Mouse (Mus musculus) neural tube, embryonic 10.5 days (tissue): ENCODE results near the gene Gabpb2.
"Not testable (repeated sequence)": the region's sequence is repeated elsewhere in the genome, so short reads cannot be mapped to it uniquely, and the experiment has no call there.

Source experiments
- DNase-seq: peaks from one replicate; pipeline ENCODE4 v3.0.0-alpha.2; 2017; ENCODE audit warnings: low spot score; ENCODE audit errors: extremely low spot score

Gabpb2 gene

DNA sequence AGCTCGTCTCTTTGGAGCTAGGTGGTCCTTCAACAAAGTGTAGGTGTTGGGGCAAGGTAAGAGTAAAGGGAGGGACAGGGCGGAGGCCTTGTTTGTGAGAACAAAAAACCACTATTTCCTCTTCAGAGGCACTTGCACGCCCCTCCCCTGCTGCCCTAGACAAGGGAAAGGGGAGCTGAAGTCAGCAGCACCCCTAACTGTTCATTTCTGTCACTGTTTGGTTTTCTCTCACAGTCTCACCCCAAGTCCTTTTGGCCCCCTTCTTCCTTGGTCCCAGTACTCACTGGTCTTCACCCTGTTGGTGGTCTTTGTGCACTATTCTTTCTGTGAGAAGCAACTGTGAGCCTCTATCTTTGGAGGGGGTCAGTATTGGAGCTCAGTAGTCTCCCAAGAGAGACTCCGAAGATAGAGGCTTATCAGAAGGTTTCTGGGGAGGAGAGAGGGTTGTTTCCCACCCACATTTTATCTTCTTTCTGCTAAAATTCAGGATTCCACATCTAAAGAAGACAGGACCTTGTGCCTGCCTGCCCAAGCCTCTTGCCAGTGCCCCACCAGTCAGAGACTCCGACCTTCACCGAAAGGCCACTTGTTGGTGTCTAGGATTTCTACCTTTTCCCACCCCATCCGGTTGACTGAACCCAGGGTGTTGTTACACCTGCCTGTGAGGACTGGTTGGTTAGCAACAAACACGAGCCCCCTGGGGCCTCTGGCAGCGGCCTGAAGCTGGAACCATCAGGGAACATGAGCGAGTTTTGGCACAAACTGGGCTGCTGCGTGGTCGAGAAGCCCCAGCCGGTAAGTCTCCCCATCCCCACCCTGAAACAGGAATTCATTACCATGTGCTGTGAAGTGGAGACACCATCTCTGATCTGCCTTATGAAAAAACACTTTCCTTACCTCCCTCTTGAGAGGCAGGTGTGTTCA, 13.8 kb upstream of the Gabpb2 start, which contains the start of gene Mllt11:
Gene Mllt11 (minus strand): TSS at position 874 of the 924 bp plus-strand sequence.
- no peak for DNase-seq

DNA sequence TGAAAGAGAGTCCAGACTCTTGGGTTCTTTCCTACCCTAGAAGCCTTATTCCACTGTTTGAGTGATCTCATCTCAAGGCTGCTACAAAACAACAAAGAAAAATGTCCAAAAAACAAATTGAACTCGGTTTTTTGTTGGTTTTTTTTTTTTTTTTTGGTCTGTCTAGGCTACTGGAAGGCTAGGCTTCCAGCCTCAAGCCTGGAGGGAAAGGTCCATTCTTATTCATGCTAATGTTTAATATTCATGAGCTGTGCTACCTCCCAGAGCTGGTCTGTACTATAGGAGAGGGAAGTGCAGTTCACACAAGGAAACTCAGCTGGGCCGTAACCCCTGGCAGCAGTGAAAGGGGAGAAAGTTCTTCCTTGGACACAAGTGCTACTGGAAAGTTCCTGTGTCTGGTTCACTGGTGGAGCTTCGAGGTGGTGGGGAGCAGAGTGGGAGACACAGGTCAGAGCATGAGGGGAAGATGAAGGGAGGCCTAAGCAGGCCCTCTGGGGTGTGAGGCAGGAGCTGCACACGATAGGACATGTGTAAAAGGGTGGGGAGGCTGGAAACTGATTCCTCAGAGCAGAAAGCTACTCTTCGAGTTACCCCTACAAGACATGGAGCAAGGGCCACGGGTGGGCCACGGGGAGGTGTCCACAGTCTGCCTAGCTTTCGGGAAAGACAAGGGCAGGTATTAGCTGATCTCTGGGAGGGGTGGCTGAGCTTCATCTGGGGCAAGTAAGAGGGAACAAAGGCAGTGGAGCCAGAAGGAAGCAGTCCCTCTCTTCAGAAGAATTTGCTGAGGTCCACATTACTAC, 13.0 kb upstream of the Gabpb2 start:
- DNase-seq: peak; percentile 24

DNA sequence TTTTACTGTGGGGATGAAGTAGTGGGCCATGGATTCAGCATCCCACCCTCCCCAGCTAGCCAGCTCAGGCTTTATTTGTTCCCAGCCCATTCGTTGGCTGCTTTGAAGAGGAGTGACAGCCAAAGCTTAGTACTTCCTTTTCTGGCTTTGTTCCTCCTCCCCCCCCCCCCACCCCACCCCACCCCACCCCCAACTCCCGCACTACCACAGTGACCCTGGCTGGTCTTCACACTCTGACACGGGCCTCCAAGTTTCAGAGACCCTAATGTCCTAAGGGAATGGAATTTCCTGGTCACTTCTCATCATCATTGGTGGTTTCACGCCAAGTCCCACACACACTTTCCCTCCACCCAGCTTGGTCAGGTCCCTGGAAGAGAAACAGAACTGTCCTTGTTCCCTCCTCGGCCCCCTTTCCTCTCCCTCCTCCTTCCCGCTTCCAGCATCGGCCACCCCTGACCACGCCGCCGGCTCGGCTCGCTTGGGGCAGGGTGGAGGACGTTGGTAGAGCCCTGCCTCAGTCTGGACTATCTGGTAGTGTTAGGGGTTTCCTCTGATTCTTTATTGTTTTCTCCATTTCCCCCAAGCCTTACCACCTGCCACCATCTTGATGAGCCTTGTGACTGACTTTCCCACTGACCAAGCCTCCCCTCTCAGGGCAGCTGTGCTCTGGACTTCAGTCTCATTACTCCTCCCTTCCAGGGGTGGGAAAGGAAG, 12.2 kb upstream of the Gabpb2 start:
- peak; percentile 57 for DNase-seq

GRCm38 (mm10) chr3:95228894-95229780, 11.4 kb upstream of the Gabpb2 start:
- DNase-seq: peak; percentile 59

DNA sequence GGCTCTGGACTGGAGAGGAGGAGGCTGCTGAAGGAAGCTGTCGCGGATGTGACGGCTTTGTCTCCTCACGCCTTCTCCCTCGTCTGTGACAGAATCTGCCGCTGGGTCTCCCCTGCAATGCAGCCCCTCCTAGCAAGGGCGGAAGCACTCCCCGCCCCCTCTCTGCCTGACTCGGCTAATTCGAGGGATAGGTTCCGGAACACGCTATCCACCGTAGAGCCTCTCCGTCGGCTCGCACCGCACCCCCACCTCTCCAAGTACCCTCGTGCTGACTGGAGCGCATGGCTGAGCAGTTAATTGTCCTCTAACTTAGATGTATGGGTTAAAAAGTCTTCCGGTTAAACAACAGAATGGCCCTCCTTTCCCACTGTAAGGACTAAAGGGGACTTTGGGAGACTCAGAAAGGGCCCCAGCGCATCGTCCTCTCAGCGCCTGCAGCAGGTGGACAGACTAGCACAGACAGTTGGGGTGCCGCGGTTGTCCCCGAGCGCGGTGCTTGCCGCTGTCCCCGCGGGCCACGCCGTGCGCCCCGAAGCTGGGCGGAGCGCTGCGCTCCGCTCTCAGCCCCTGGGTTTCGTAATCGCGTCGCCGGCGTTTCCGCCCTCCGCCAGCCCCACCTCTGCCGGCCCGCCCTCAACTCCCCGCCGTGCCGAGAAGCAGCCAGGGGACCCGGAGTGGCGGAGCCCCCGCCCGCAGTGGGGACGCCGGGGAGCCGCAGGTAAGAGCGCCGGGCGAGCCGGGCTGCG, 10.6 kb upstream of the Gabpb2 start, which contains the start of gene Cdc42se1:
Gene Cdc42se1 (plus strand): TSS at position 585 of the 746 bp plus-strand sequence.
- DNase-seq: peak; percentile 88

DNA sequence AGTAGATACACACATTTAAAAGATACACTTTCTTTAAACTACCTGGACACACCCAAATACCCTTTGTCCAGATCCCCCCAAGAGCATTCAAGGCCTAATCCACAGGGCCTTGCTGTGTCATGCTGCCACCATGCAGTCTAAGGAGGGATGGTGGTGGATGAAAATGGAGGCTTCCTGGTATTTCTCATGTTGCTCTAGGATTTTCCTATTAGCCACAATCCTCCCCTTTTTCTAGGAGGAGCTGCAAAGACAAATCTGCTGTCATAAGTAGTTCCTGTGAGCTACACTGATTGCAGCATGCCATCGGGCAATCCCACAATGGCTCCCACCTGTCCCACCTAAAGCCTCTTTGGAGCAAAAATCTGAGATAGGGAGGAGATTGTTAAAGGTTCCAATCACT, 9.5 kb upstream of the Gabpb2 start:
- DNase-seq: no peak

DNA sequence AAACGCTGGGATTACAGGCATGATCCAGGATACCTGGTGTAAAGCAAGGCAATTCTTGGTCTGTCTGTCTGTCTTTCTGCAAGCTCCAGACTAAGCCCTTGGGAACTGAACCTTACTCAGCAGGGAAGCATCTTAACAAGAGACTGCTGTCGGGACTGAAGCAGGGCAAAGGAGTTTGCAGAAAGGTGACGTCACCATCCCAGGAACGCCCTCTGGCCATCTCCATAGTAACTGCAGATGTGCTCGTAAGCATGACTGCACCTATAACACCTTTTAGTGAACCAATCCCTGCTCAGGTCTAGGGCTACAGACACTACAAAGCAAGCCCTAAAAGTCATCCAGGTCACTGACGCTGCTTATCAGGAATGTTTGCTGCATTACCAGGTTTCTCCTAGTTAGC, 6.6 kb upstream of the Gabpb2 start:
- no peak for DNase-seq

- no peak for DNase-seq
These were observed 5.3 kb upstream of the Gabpb2 start for GRCm38 (mm10) chr3:95223041-95223440.

DNA sequence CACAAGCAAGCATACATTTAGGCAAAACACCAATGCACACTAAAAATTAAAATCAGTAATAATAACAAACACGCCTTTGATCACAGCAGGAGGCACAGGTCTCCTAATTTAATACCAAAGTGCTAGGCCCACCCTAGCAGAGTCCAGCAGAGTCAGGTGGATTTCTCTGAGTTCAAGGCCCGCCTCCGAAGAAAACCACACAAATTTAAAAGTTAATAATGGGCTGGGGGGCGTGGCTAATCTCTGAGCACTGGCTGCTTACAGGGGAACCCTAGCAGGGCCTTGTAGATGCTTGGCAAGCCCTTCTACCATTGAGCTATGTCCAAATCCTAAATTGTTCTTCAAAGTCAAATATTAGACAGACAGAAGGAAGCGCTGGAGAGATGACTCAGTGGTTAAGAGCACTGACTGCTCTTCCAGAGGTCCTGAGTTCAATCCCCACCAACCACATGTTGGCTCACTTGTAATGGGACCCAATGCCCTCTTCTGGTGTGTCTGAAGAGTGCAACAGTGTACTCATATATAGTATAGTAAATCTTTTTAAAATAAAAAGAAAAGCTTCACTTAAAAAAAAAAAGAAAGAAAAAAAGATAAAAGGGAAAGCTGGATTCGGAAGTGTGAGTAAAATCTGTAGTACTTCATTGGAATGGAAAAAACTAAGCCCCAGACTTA, 886 bp upstream of the Gabpb2 start:
- peak; percentile 30 for DNase-seq

- no peak for DNase-seq
These were observed 961 bp downstream of the Gabpb2 start for GRCm38 (mm10) chr3:95216655-95217254.

DNA sequence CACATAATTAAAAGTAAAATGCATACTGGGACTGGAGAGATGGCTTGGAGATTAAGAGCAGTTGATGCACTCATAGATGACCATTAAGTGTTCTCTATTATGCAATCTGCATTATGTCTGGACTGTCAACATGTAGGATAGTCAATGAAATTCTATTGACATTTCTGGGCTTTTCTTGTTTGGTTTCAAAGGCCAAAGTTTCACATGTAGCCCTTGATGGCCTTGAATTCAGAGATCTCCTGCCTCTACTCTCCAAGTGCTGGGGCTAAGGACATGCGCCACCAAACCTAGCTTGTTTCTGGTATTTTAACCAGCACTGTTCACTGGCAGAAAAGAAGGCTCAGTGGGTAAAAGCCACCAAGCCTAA, 4.1 kb downstream of the Gabpb2 start:
- DNase-seq: no peak

DNA sequence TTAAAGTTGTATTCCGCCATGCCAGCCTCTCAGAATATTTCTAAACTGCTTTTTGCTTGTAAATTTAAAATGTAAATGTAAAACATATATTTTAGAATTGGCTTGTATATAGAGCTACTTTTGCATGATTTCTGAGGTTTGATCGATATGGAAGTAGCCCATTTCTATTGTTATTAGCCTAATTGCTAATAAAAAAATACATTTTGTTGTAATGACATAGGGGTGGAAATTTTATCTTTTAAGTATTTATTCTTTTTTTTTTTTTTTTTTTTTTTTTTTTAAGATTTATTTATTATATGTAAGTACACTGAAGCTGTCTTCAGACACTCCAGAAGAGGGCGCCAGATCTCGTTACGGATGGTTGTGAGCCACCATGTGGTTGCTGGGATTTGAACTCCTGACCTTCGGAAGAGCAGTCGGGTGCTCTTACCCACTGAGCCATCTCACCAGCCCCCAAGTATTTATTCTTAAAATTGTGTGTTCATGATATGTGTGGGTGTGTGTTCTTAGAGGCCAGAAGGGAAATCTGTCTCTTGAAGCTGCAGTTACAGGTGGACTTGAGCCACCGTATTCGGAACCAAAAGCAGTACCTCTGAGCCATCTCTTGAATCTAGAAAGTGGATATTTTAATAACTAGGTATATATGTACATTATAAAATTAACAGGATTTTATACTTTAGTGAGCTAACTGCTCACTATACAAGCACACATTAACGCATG, 4.7 kb downstream of the Gabpb2 start:
- DNase-seq: not testable (repeated sequence)

- no peak for DNase-seq
These were observed 7.1 kb downstream of the Gabpb2 start for GRCm38 (mm10) chr3:95210585-95210984.

DNA sequence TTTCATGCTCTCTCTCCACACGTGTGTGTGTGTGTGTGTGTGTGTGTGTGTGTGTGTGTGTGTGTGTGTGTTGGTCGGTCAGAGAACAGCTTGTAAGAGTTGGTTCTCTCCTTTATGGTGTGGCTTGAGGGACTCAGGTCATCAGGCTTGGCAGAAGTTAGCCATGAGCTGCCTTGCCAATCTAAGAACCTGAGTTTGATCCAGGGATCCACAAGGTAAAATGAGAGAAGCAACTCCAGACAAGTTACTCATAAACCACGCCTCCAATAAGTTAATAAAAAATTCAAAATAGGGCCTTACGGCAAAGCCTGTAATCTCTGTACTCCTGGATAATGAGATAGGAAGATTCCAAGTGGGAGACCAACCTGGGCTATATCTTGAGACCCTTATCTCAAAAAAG, 9.4 kb downstream of the Gabpb2 start:
- no peak for DNase-seq

DNA sequence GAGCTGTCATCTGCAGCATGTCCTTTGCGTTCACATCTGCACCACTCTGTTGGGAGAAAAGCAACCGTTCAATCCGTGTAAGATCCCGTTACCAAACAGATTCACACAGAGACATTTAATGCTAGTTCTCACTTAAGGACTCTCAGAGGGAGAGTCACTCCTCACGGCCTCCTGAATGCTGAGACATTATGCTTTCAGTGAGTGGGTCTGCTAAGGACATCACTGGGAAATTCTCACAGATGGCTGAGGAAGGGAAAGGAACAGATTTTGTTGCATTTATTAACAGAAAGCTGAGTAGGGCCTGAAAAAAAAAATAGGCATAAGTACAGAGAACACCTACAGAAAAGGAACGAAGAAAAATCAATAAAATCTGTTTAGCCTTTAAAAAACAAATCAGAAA, 13.8 kb downstream of the Gabpb2 start:
- no peak for DNase-seq

- no peak for DNase-seq
These were observed 17.2 kb downstream of the Gabpb2 start for GRCm38 (mm10) chr3:95200562-95200961.

DNA sequence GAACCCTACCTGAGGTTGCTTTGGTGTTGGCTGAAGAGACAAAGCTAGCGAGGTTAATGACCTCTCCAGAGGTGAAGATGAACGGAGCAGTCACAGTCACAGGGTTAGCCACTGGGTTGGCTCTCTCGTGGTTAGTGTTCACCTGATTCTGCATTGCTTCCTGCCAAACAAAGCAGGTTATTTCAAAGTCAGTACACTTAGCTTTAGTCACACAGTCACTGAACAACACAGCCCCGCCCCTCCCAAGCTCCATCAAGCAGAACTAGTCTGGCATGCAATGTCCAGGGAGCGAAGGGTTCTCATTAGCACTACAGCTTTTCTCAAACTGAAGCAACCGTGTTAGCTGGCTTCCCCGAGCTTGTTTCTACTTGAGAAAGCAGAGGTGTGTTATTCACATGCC, 17.6 kb downstream of the Gabpb2 start:
- no peak for DNase-seq

DNA sequence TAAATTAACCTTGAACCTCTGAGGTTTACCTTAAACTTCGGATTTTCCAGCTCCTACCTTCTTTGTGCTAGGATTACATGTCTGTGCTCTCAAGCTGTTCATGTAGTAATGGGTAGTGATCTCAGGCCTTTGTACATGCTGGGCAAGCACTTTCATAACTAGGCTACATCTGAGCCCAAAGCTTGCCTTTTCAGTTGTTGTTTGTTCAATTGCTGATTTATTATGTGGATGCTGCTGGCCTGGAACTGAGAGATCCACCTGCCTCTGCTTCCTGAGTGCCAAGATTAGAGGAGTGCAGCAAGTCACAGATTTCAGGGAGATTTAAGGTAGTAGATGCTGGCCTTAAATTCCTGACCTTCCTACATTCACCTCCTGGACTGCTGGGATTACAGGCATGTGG, 18.6 kb downstream of the Gabpb2 start:
- DNase-seq: no peak
